Mouse (Mus musculus): ENCODE results near the gene Lilrb4a.

DNA sequence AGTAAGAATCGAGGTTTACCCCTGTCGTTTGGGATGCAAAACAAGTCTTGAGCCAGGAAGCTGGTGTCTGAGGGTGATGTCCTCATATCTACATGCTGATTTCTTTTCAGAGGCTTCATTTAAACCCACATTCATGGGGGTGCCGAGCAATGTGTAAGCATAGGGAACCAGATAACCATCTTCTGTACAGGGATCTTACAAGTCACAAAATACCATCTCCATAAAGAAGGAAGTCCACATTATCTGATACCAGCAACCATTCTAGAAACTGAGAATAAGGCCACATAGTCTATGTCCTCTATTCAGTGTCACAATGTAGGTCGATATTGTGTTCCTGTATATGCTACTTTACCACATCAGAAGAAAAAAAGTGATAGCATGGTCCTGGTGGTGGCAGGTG is 34.4 kb upstream of the Lilrb4a start:
- no peak for TF ChIP-seq CTCF (IDR thresholded peaks at IDR 0.05; ENCODE audit: low read depth)
- TF ChIP-seq EP300 (IDR thresholded peaks at IDR 0.05; ENCODE audit: low read depth), result no peak

All from liver, embryonic 14.5 days (tissue).